Mouse (Mus musculus) limb, embryonic 13.5 days (tissue): ENCODE results near the gene Ppp1r9a. TPM values are rescaled to one million over a fixed set of nuclear protein-coding genes. Genes with fewer than 3 reads are reported as not detected.
"Not testable (repeated sequence)": the region's sequence is repeated elsewhere in the genome, so short reads cannot be mapped to it uniquely, and the experiment has no call there.

Experiments
- ATAC-seq: fragments of 200-750 bp; cut with Nextera tagmentation; 2 replicates; pipeline ENCODE4 v1.8.0; 2017; ENCODE audit warnings: low read depth, moderate number of reproducible peaks, moderate TSS enrichment; ENCODE audit not compliant: low FRiP score
- H3K27ac ChIP-seq: fragments of 300-500 bp; sonication (generic); 2 replicates; pipeline ENCODE4 v1.5.1; 2015; ENCODE audit warnings: inconsistent platforms, mild to moderate bottlenecking, moderate library complexity
- H3K27me3 ChIP-seq: fragments of 300-500 bp; sonication (generic); 2 replicates; pipeline ENCODE4 v1.6.1; 2015; ENCODE audit warnings: mild to moderate bottlenecking, inconsistent platforms
- H3K36me3 ChIP-seq: fragments of 300-500 bp; sonication (generic); 2 replicates; pipeline ENCODE4 v1.6.1; 2015; ENCODE audit warnings: inconsistent platforms, mild to moderate bottlenecking, moderate library complexity
- H3K4me1 ChIP-seq: fragments of 300-500 bp; sonication (generic); 2 replicates; pipeline ENCODE4 v1.6.1; 2015; ENCODE audit warnings: inconsistent platforms
- H3K4me2 ChIP-seq: fragments of 300-500 bp; sonication (generic); replicated peaks from 2 replicates; pipeline ENCODE4 v1.6.1; 2015; ENCODE audit warnings: inconsistent platforms, mild to moderate bottlenecking, moderate library complexity
- H3K4me3 ChIP-seq: fragments of 300-500 bp; sonication (generic); 2 replicates; pipeline ENCODE4 v1.5.1; 2015; ENCODE audit warnings: moderate library complexity, mild to moderate bottlenecking, inconsistent platforms
- H3K9ac ChIP-seq: fragments of 300-500 bp; sonication (generic); 2 replicates; pipeline ENCODE4 v1.6.1; 2015; ENCODE audit warnings: mild to moderate bottlenecking, inconsistent platforms
- H3K9me3 ChIP-seq: fragments of 300-500 bp; sonication (generic); 2 replicates; pipeline ENCODE4 v1.6.1; 2016; ENCODE audit warnings: inconsistent platforms
- WGBS: fragments of 180-500 bp; shearing (Covaris S2); methylation state at CpG from one replicate; pipeline ENCODE4 v1.1.7; 2015; 5-methylcytosine and 5-hydroxymethylcytosine counted together
- polyA plus RNA-seq: library from polyadenylated mRNA; unstranded; fragments of >200 nt; fragmentation: Nextera tagmentation; extraction: Ambion mirVana; gene quantifications from 2 replicates; pipeline ENCODE4 v1.2.1, GENCODE M21; 2015

The Ppp1r9a gene
- polyA plus RNA-seq, 1 experiment from 2014 or later, result 23.6 TPM

- peak; percentile 59; the same call in 1 of the 2 replicates for ATAC-seq
Observed at GRCm38 (mm10) chr6:4923791-4924190, 21.1 kb downstream of the Ppp1r9a start.

DNA sequence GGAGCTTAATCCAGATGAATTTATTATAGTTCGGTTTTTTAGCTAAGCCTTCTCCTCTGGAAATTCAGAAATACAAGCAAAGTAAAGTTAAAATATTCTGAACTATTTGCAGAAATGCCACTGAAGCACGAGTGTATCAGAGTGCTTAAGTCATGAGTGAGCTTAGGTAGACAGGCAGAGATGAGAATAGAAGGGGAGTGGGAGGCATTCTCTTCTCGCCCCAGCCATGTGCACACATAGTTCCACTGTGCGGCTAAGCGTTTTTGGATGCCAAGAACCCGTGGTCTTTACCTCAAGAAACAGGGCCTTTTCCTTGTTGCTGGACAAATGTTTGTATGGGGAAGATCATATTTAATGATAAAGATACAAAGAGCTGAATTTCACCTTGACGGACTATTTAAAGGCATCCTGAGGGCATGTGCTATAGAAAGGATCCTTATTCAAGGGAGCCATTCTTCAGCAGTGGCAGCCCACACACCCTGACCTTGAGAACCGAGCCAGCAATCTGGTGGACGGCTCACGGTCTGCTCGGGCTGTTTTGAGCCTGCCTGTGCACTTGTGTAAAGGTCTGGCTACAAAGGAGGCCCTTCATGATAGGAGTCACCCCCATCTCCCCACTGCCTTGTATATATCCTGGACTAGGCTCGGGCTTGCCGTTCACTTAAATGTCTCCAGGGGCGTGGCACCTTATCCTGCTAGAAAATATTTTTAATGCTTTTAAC, 23.4 kb downstream of the Ppp1r9a start:
- 77% methylated on average over 14 of the region's 14 CpGs for WGBS
- Histone ChIP-seq H3K4me3 (no peak overlapping the region), H3K9ac (no peak overlapping the region), H3K27ac (no peak overlapping the region), H3K9me3 (no peaks in the 10 kb centered on the region), H3K36me3 (no peaks in the 10 kb centered on the region), H3K4me1 (peaks cover 2% of the 10 kb centered on the region; the same call in 1 of the 2 replicates), H3K27me3 (no peaks in the 10 kb centered on the region), H3K4me2 (no peak overlapping the region)
- peak; percentile 32; the same call in 1 of the 2 replicates for ATAC-seq

More at GRCm38 (mm10) chr6:4923791-4924190, 21.1 kb downstream of the Ppp1r9a start:
- not testable (repeated sequence) for H3K9me3 ChIP-seq, H3K4me3 ChIP-seq, H3K4me1 ChIP-seq, H3K27ac ChIP-seq, H3K36me3 ChIP-seq, H3K4me2 ChIP-seq, H3K27me3 ChIP-seq, H3K9ac ChIP-seq

DNA sequence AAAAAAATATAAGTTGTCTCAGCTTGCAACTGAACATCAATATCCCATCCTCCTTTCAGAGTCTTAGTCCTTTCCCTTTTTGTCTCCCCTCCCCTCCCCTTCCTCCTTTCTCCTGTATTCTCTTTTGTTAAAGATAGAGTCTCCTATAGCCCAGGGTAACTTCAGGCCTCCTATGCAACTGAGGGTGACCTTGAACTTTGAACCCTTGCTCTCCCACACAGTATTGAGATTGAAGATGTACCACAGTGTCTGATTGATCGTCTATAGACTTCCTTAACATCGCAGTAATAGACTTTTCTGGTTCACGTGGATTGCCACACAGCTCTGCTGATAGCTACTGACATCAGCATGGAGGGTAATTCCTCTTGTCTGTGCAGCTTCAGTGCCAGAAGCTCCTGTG, 27.6 kb downstream of the Ppp1r9a start:
- peaks cover 2% of the 10 kb centered on the region; the same call in 1 of the 2 replicates for H3K4me1 ChIP-seq
- no peaks in the 10 kb centered on the region for H3K27me3 ChIP-seq
- H3K4me3 ChIP-seq, result no peak overlapping the region
- no peak overlapping the region for H3K27ac ChIP-seq
- H3K4me2 ChIP-seq, result no peak overlapping the region
- no peaks in the 10 kb centered on the region for H3K9me3 ChIP-seq
- no peak for ATAC-seq
- no peak overlapping the region for H3K9ac ChIP-seq
- WGBS, result 87% methylated on average over 3 of the region's 3 CpGs
- no peaks in the 10 kb centered on the region for H3K36me3 ChIP-seq

GRCm38 (mm10) chr6:4938901-4939300, 36.2 kb downstream of the Ppp1r9a start:
- Histone ChIP-seq H3K9me3 (no peaks in the 10 kb centered on the region), H3K9ac (no peak overlapping the region), H3K4me1 (peaks cover 34% of the 10 kb centered on the region), H3K4me3 (no peak overlapping the region), H3K27ac (no peak overlapping the region), H3K4me2 (no peak overlapping the region), H3K27me3 (no peaks in the 10 kb centered on the region), H3K36me3 (no peaks in the 10 kb centered on the region)
- WGBS, result 20% methylated on average over 3 of the region's 3 CpGs
- ATAC-seq, result no peak

- ATAC-seq, result no peak
- no peak overlapping the region for H3K27ac ChIP-seq
- no peaks in the 10 kb centered on the region for H3K36me3 ChIP-seq
- WGBS, result 54% methylated on average over 6 of the region's 6 CpGs
- no peak overlapping the region for H3K4me2 ChIP-seq
- no peak overlapping the region for H3K9ac ChIP-seq
- no peaks in the 10 kb centered on the region for H3K9me3 ChIP-seq
- no peak overlapping the region for H3K4me3 ChIP-seq
- peaks cover 34% of the 10 kb centered on the region for H3K4me1 ChIP-seq
- no peaks in the 10 kb centered on the region for H3K27me3 ChIP-seq
Observed at GRCm38 (mm10) chr6:4940086-4940485, 37.4 kb downstream of the Ppp1r9a start.

- WGBS, result 93% methylated on average over 9 of the region's 9 CpGs
- Histone ChIP-seq H3K27ac (no peak overlapping the region), H3K4me3 (no peak overlapping the region), H3K27me3 (no peaks in the 10 kb centered on the region), H3K9me3 (no peaks in the 10 kb centered on the region), H3K36me3 (no peaks in the 10 kb centered on the region), H3K4me2 (no peak overlapping the region), H3K4me1 (peaks cover 34% of the 10 kb centered on the region), H3K9ac (no peak overlapping the region)
- no peak for ATAC-seq
Observed at GRCm38 (mm10) chr6:4940639-4941038, 37.9 kb downstream of the Ppp1r9a start.

- H3K36me3 ChIP-seq, result no peaks in the 10 kb centered on the region
- no peak overlapping the region for H3K9ac ChIP-seq
- no peak overlapping the region for H3K4me3 ChIP-seq
- 94% methylated on average over 2 of the region's 2 CpGs for WGBS
- H3K27ac ChIP-seq, result no peak overlapping the region
- H3K4me1 ChIP-seq, result peaks cover 11% of the 10 kb centered on the region
- H3K4me2 ChIP-seq, result no peak overlapping the region
- no peaks in the 10 kb centered on the region for H3K9me3 ChIP-seq
- no peaks in the 10 kb centered on the region for H3K27me3 ChIP-seq
- no peak for ATAC-seq
Observed at GRCm38 (mm10) chr6:4943821-4944220, 41.1 kb downstream of the Ppp1r9a start.

GRCm38 (mm10) chr6:4948056-4948455, 45.3 kb downstream of the Ppp1r9a start:
- no peak for ATAC-seq
- H3K9me3 ChIP-seq, result no peaks in the 10 kb centered on the region
- no peak overlapping the region for H3K9ac ChIP-seq
- no peak overlapping the region for H3K27ac ChIP-seq
- H3K36me3 ChIP-seq, result no peaks in the 10 kb centered on the region
- H3K4me2 ChIP-seq, result no peak overlapping the region
- WGBS, result 88% methylated on average over 4 of the region's 4 CpGs
- H3K4me3 ChIP-seq, result no peak overlapping the region
- H3K4me1 ChIP-seq, result peaks cover 12% of the 10 kb centered on the region
- no peaks in the 10 kb centered on the region for H3K27me3 ChIP-seq

DNA sequence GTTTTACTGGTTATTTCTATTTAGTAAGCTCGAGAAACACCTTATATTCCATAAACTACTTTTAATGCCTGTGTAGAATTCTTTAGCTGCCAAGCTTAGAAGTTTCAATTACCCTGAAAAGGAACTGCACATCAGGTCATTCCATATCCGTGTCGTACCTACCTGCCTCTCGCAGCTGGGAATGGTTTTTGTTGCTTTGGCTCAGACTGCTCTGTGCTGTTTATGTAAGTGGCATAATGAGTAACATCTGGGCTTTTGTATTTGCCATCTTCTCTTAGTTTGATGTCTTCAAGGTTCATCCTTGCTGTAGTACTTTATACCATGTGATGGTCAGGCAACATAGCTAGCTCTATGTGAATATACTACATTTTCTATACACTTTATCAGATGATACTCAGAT, 47.0 kb downstream of the Ppp1r9a start:
- Histone ChIP-seq H3K4me2 (no peak overlapping the region), H3K36me3 (no peaks in the 10 kb centered on the region), H3K27ac (no peak overlapping the region), H3K9ac (no peak overlapping the region), H3K9me3 (no peaks in the 10 kb centered on the region), H3K4me3 (no peak overlapping the region), H3K27me3 (no peaks in the 10 kb centered on the region), H3K4me1 (peaks cover 19% of the 10 kb centered on the region)
- WGBS, result 20% methylated on average over 4 of the region's 4 CpGs
- ATAC-seq, result no peak

GRCm38 (mm10) chr6:4953028-4953719, 50.5 kb downstream of the Ppp1r9a start:
- Histone ChIP-seq H3K36me3 (no peaks in the 10 kb centered on the region), H3K4me3 (0 out of 2 replicates have a peak overlapping the region, but pooled peaks have one; percentile 10), H3K27me3 (no peaks in the 10 kb centered on the region), H3K9ac (no peak overlapping the region), H3K27ac (peak overlapping the region; percentile 72), H3K9me3 (no peaks in the 10 kb centered on the region), H3K4me2 (peak overlapping the region; percentile 51), H3K4me1 (peaks cover 46% of the 10 kb centered on the region)
- ATAC-seq, result peak; percentile 65
- 21% methylated on average over 14 of the region's 14 CpGs for WGBS

DNA sequence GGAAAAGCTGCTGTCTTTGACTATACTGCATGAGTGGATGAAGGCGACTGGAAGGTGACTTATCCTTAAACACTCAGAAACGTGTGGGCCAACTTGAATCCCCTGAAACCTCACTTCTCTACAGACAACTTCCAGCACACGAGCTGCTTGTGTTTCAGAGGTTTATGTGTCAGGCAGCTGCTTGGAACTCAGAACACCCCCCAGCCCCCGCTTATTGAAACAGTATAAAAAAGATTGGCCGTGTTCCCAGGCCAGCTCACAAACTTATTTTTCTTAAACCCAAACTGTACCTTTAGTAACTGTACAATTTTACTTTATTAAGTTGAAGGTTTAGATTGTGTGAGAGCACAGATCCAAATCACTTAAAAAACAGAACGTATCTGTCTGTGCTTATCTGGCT, 53.9 kb downstream of the Ppp1r9a start:
- no peak overlapping the region for H3K9ac ChIP-seq
- H3K27ac ChIP-seq, result peak overlapping the region; percentile 79
- peak overlapping the region; percentile 28; the same call in 1 of the 2 replicates for H3K4me2 ChIP-seq
- H3K4me1 ChIP-seq, result peaks cover 39% of the 10 kb centered on the region
- H3K36me3 ChIP-seq, result no peaks in the 10 kb centered on the region
- peak; percentile 73 for ATAC-seq
- WGBS, result 18% methylated on average over 6 of the region's 6 CpGs
- H3K27me3 ChIP-seq, result no peaks in the 10 kb centered on the region
- no peaks in the 10 kb centered on the region for H3K9me3 ChIP-seq
- no peak overlapping the region for H3K4me3 ChIP-seq

GRCm38 (mm10) chr6:4962197-4962596, 59.5 kb downstream of the Ppp1r9a start:
- H3K9me3 ChIP-seq, result no peaks in the 10 kb centered on the region
- no peaks in the 10 kb centered on the region for H3K36me3 ChIP-seq
- no peak overlapping the region for H3K4me2 ChIP-seq
- no peak overlapping the region for H3K27ac ChIP-seq
- H3K27me3 ChIP-seq, result no peaks in the 10 kb centered on the region
- WGBS, result 74% methylated on average over 4 of the region's 4 CpGs
- H3K9ac ChIP-seq, result no peak overlapping the region
- peaks cover 7% of the 10 kb centered on the region; the same call in 1 of the 2 replicates for H3K4me1 ChIP-seq
- no peak for ATAC-seq
- no peak overlapping the region for H3K4me3 ChIP-seq
